Mouse (Mus musculus): ENCODE data around the gene Scly. TPM values are rescaled to one million over a fixed set of nuclear protein-coding genes. Genes with fewer than 3 reads are reported as not detected.

Gene Scly
- total RNA-seq, 2 experiments from 2014 or later: 17.7 to 18.8 TPM

GRCm38 (mm10) chr1:91299026-91299706 is 1.0 kb downstream of the Scly start:
- DNase-seq (ENCODE audit: low spot score): no peak
- intact Hi-C loops (cut with DNase I): loop anchor here (5.0 kb wide), 1 partner anchor 47 kb away; the partner anchor contains the start of gene Ube2f

GRCm38 (mm10) chr1:91299707-91300426 is 1.7 kb downstream of the Scly start:
- intact Hi-C loops (cut with DNase I): loop anchor here (5.0 kb wide), 1 partner anchor 48 kb away; the partner anchor contains the start of gene Ube2f
- peak; percentile 17 for DNase-seq (ENCODE audit: low spot score)

- no peak for DNase-seq (ENCODE audit: low spot score)
Observed at GRCm38 (mm10) chr1:91301206-91301920, 3.2 kb downstream of the Scly start.

GRCm38 (mm10) chr1:91302021-91302420 is 3.9 kb downstream of the Scly start:
- no peak for DNase-seq (ENCODE audit: low spot score)
- intact Hi-C loops (cut with DNase I): no loop called here

More at GRCm38 (mm10) chr1:91301206-91301920, 3.2 kb downstream of the Scly start:
- intact Hi-C loops (cut with DNase I): no loop called here

GRCm38 (mm10) chr1:91304621-91305020 is 6.5 kb downstream of the Scly start:
- intact Hi-C loops (cut with DNase I): no loop called here
- no peak for DNase-seq (ENCODE audit: low spot score)

- DNase-seq (ENCODE audit: low spot score): no peak
- intact Hi-C loops (cut with DNase I): no loop called here
Observed at GRCm38 (mm10) chr1:91309366-91310085, 11.4 kb downstream of the Scly start.

- intact Hi-C loops (cut with DNase I): no loop called here
Observed at GRCm38 (mm10) chr1:91312273-91312672, 14.1 kb downstream of the Scly start.

GRCm38 (mm10) chr1:91313251-91313650 is 15.1 kb downstream of the Scly start:
- intact Hi-C loops (cut with DNase I): no loop called here
- DNase-seq (ENCODE audit: low spot score): no peak

More at GRCm38 (mm10) chr1:91312273-91312672, 14.1 kb downstream of the Scly start:
- DNase-seq (ENCODE audit: low spot score): no peak

- no peak for DNase-seq (ENCODE audit: low spot score)
Observed at GRCm38 (mm10) chr1:91317656-91318055, 19.5 kb downstream of the Scly start.

GRCm38 (mm10) chr1:91321760-91322438 is 23.8 kb downstream of the Scly start, which contains the start of gene Espnl:
TSS of gene Espnl (plus strand) at chr1:91322075.
- intact Hi-C loops (cut with DNase I): no loop called here

More at GRCm38 (mm10) chr1:91317656-91318055, 19.5 kb downstream of the Scly start:
- intact Hi-C loops (cut with DNase I): no loop called here

GRCm38 (mm10) chr1:91324646-91325045 is 26.5 kb downstream of the Scly start:
- no peak for DNase-seq (ENCODE audit: low spot score)
- intact Hi-C loops (cut with DNase I): no loop called here

More at GRCm38 (mm10) chr1:91321760-91322438, 23.8 kb downstream of the Scly start, which contains the start of gene Espnl:
- no peak for DNase-seq (ENCODE audit: low spot score)

GRCm38 (mm10) chr1:91325488-91326042 is 27.4 kb downstream of the Scly start:
- intact Hi-C loops (cut with DNase I): no loop called here
- DNase-seq (ENCODE audit: low spot score): no peak

GRCm38 (mm10) chr1:91332102-91332501 is 34.0 kb downstream of the Scly start:
- DNase-seq (ENCODE audit: low spot score): no peak
- intact Hi-C loops (cut with DNase I): no loop called here

GRCm38 (mm10) chr1:91333582-91333981 is 35.4 kb downstream of the Scly start:
- DNase-seq (ENCODE audit: low spot score): no peak

GRCm38 (mm10) chr1:91337355-91337754 is 39.2 kb downstream of the Scly start:
- intact Hi-C loops (cut with DNase I): no loop called here
- DNase-seq (ENCODE audit: low spot score): no peak

More at GRCm38 (mm10) chr1:91333582-91333981, 35.4 kb downstream of the Scly start:
- intact Hi-C loops (cut with DNase I): no loop called here

GRCm38 (mm10) chr1:91344001-91344400 is 45.9 kb downstream of the Scly start:
- DNase-seq (ENCODE audit: low spot score): no peak
- intact Hi-C loops (cut with DNase I): no loop called here

GRCm38 (mm10) chr1:91344921-91345685 is 47.0 kb downstream of the Scly start:
- intact Hi-C loops (cut with DNase I): no loop called here
- DNase-seq (ENCODE audit: low spot score): no peak

- intact Hi-C loops (cut with DNase I): loop anchor here (1.0 kb wide), 1 partner anchor 136 kb away; no protein-coding TSS in a partner anchor
- DNase-seq (ENCODE audit: low spot score): no peak
Observed at GRCm38 (mm10) chr1:91346892-91347291, 48.8 kb downstream of the Scly start.

Data from heart, postnatal 25 days (tissue).